Mouse (Mus musculus) embryonic fibroblast, embryonic 13.5 days (primary cell): ENCODE measurements around the gene Slc47a1.

Experiments used
- CTCF ChIP-seq: IDR thresholded peaks from 2 replicates; pipeline ENCODE4 v1.5.1; 2011; ENCODE audit warnings: mild to moderate bottlenecking, control low read depth, low read length, moderate library complexity, borderline replicate concordance; ENCODE audit not compliant: insufficient read depth
- POLR2A ChIP-seq: IDR thresholded peaks from 2 replicates; pipeline ENCODE4 v1.6.1; 2011; ENCODE audit warnings: low read depth, mild to moderate bottlenecking, control low read depth, low read length, moderate library complexity

- TF ChIP-seq POLR2A (no peak), CTCF (no peak)
These were observed 30.9 kb upstream of the Slc47a1 start for GRCm38 (mm10) chr11:61409051-61409450.
